Mouse (Mus musculus): ENCODE data around the gene Car8.

The Car8 gene

DNA sequence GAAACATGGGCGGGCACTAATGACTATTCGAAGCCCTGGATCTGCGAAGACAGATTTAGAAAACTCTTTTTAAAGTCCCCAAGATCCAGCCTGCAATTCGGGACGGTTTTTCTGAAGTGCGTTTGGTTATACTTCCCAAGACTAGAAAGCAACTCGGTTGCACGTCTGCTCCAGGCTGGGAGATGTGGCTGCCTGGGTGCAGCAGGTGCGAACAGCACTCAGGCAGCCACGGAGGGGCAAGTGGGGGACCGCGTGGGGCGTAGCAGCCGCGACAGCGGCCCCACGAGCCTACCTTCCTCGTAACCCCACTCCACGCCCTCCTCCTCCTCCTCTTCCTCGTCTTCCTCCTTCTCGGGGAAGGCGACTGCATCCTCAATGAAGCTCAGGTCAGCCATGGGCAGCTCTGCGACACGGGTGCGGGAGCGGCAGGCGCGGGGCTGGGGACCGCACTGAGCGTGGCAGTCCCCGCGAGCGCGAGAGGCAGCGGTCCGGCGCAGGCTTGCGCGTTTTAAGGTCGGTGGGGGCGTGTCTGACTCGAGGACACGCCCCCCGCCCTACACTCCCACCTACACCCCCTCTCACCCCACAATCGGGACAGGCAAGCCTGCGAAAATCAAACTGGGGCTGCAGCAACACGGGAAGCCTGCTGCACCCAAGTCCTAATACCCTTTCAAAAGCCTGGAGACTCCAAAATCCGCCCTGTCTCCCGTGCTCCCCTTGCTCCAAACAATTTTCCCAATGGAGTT, at the start of gene Car8:
Gene Car8, minus strand, starts transcription at position 482 of the 746 bp plus-strand sequence.
- peak; percentile 53 for DNase-seq (ENCODE audit: inconsistent ontology term)

DNA sequence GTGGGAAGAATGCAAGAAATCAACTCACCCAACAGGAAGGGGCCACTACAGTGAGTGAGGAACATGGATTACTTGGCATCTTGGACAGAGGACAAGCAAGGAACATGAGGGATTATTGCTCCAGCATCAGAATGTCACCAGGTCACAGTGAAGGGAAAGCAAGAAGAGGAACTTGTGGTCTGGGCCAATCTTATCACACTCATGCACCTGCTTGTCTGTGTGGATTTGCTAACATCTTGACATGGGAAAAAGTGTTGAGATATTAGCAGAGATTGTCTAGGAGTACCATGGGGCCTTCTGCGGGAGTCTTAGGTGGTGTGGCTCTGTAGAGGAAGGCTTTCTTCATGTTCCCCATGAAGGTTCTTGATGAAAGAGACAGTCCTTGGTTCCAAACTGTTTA, 46.1 kb upstream of the Car8 start:
- DNase-seq (ENCODE audit: inconsistent ontology term) = no peak

DNA sequence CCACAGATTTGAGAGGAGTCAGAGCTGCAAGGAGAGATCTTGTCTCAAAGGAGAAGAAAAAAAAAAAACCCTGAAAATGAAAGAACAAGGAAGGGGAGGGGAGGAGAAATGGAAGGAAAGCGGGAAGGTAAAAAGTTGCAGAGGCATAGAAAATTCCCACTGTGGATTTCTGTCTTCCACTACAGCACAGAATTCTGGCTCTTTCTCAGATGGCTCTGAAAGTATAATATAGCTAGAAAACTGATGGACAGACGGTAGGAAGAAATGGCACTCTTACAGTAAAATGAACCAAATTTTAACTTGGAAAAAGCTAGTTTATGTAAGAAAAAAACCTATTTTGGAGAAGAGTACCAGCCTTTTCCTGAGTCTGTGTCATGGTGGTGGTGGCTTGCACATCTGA, 39.3 kb upstream of the Car8 start:
- DNase-seq (ENCODE audit: inconsistent ontology term) = no peak

DNA sequence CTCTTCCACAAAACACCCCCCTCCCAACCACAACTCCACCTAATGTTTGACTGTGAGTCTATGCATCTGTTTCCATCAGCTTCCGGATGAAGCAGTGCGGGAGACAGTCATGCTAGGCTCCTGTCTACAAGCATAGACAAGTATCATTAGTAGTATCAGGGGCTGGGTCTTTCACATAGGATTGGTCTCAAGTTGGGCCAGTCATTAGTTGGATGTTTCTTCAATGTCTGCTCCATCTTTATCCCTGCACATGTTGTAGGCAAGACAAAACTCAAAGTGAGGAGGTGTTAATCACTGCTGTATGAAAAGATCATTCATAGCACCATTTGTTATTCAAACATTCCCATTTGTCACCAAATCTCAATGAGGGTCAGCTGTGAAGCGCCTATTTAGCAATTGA, 11.0 kb upstream of the Car8 start:
- DNase-seq (ENCODE audit: inconsistent ontology term) = no peak

DNA sequence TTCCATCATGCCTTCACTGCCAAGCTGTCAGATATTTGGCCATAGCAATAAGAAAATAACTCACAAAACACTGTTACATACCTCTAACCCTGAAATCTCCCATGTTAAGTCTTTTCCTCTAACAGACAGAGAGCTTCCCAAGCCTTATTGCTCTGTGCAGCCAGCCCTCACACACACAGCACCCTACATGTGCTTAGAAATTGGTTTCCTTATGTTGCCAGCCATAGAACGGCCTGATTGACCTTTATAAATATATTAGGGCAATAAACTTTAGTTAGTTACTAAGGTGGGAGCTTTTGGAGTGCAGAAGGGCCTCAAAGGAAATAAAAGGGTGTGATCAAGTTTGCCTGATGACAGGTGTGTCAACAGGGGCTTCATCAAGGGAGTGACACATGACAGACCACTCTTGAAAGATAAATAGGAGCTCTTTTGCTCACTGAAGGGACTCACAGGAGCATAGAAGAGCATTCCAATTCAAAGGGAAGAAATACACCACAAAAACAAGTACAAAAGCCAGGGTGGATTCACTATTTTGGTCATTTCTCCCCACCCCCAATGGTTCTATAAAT, 6.7 kb upstream of the Car8 start:
- DNase-seq (ENCODE audit: inconsistent ontology term) = no peak

DNA sequence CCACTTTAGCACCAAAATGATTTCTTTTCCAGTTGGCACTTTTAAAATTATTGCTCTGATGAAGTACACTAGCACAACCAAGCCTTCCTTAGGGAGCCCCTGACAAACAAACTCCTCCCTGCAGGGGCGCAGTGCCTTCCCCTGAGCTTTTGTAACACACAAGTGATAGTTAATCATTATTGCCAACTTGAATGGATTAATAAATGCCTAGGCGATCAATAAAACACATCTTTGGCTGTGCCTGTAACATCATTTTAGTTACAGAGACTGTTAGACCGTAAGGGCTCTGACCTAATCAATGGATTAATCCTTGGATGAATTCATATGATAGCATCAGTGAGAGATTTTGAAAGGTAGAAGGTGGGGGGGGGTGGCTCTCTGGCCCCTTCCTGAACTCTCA, 6.2 kb upstream of the Car8 start:
- DNase-seq (ENCODE audit: inconsistent ontology term) = no peak

DNA sequence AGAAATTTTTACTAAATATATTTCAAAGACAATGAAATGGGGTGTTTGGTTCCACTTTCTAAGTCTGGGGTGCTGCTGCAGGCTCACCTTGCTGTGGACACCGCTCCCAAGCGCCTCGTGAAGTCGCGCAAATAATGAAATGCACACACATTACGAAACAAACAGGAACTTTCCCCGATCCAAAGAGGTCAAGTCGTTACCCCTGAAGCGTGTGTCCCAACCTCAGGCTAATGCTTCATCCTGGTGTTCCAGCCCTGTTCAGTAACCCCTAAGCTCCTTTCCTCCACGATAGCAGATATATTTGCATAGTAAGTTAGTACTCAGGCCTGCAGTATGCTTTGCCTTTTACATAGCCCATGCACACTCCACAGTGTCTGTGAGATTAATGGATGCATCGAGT, 858 bp upstream of the Car8 start:
- no peak for DNase-seq (ENCODE audit: inconsistent ontology term)

DNA sequence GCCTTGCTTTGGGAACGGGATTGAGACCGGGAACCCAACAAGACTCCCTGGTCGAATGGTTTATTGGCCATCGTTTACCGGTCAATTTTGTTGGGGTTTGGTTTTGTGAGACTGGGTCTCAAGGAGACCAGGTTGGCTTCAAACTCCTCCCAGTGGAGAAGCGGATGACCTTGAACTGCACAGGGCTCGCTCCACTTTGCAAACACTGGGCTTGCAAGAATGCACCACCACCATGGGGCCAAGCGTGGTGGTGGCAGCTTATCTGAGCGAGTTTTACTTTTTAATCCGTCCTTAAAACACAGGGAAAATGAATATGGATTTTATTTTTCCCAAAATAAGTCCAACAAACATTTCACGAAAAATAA, 447 bp upstream of the Car8 start:
- DNase-seq (ENCODE audit: inconsistent ontology term) = no peak

DNA sequence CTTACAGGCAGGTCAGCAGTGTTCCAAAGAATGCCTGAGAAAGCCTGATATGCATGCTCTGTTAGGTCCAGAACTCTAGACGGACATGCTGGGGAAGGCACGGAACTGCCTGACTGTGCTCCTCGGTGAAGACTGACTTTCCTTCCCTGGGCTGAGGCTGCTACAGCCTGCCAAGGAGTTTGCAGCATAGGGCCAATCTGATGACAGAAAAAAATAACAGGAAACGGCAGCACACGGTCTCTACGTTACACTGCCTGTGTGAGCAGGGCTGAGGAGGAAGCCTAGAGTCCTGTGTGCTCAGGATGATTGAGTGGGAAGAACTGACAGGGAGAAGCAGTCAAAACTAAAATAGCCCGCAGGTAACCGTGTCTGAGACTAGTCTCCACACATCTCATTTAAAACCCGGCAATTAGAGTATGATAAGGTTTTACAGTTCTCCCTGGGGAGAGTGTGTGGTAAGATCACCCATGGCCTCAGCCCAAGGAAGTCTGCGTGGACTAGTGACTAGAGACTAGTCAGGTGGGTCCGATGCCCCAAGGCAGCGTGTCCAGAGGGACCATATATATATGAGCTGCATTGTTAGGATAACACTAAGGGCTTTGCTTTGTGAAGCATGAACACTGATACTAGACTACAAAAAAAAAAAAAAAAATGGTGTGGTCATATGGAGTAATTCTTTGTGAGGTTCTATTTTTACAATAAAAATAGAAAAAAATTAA, 6.3 kb downstream of the Car8 start:
- no peak for DNase-seq (ENCODE audit: inconsistent ontology term)

DNA sequence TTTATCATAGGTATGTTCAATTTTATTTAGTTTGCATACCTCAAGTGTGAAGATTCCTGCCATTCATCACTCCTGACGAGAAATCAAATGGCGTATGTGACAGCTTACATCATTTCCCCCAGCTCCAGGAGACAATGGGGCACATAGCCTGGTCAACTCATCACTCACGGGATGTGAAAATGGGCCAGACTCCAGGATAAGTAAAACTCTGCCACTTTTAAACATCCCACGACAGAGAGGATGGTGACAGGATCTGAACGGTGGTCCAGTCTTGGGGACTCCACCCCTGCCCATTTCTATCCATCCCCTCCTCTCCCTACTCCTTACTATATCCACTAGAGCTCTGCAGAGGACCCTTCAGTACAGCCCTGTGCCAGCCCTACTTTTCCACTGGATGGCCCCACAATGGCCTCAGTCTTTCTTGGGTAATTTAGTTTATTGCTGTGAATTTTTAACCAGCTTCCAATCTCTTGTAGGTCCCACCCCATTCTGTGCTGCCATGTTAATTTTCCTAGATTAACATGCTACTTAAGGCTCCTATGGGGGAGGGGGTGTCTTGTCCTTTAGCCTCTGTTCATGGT, 7.5 kb downstream of the Car8 start:
- DNase-seq (ENCODE audit: inconsistent ontology term) = no peak

DNA sequence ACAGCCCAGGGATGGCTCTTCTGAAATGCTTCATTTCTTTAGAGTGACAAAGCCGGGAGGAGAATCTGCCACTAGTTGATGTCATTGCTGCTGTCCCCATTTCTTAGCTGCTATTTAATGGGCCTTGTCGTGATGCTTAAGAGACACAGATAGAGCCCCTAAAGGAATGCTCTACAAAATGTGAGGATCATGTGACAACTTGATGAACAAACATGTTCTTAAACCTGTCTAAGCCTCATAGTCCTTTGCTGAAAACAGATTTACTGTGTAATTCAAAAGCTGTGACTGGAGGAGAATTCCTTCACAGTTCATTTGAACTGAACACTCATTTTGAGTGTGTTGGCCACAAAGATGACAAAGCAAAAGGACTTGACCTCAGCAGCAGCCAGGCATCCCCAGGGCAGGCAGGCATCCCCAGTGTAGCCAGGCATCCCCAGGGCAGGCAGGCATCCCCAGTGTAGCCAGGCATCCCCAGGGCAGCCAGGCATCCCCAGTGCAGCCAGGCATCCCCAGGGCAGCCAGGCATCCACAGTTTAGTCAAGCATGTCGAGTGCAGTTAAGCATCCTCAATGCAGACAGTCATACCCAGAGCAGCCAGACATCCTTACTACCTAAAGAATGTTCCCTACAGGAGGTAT, 9.1 kb downstream of the Car8 start:
- DNase-seq (ENCODE audit: inconsistent ontology term) = peak; percentile 83

DNA sequence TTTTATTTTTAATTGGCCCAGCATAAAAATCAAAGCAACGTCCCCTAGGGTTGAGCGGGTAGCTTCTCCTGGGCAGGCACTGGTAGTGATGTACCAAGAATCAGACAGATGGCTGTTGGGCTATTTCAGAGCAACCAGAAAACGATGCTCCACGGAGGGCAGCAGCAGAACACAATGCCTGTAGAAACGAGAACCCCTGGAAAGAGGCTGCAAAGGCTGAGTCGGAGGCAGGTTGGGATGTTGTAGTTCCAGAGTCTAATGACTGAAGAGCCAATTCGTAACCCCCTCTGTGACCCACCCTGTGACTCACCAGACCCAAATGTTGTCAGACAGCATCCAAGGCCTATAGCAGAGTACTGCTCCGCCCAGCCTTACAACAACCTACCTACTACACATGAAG, 19.9 kb downstream of the Car8 start:
- DNase-seq (ENCODE audit: inconsistent ontology term) = no peak

DNA sequence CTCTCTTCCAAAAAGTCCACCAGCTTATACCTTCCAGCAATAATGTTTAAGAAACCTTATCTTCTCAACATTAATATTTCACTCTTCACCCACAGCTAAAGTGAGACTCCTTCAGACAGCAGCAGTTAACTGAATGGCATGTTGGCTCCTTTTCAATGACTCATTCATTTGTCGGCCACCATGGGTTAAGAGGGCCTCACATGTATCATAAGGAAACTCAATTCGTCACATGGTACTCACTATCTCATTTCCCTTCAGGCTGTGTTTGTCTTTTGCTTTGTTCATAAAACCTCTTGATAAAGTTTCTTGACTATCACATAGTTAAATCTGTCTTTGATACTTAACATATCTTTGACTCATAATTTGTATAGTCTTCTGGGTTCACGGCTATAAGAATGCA, 20.8 kb downstream of the Car8 start:
- DNase-seq (ENCODE audit: inconsistent ontology term) = no peak

DNA sequence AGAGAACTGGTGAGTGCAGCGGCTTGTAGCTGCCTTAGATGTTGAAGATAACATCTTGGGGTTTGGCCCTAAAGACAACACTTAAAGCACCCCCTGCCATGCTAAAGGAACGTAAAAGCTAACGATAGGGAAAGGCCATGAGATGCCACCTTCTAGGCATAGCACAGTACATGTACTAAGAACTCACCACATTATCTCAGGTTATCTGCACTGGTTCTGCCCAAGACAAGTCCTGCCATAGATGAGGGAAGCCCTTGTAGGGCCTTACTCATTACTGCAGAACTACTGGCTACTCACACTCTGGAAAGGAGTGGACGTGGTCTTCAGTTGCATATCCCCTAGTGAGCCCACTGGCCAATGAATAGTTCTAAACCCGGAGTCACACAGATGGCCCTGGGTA, 21.6 kb downstream of the Car8 start:
- DNase-seq (ENCODE audit: inconsistent ontology term) = no peak

DNA sequence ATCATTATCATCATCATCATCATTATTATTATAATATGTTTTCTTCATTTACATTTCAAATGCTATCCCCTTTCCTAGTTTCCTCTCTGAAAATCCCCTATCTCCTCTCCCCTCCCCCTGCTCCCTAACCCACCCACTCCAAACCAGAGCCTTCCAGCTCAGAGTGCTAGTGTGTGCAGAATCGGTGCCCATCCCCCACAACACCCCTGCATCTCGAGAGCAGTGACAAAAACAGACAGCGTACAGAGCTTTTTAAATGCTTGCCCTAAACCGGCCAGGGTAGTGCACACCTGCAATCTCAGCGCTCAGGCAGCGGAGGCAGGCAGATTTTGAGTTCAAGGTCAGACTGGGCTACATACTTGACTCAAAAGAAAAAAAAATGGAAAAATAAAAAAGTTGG, 22.3 kb downstream of the Car8 start:
- no peak for DNase-seq (ENCODE audit: inconsistent ontology term)

DNA sequence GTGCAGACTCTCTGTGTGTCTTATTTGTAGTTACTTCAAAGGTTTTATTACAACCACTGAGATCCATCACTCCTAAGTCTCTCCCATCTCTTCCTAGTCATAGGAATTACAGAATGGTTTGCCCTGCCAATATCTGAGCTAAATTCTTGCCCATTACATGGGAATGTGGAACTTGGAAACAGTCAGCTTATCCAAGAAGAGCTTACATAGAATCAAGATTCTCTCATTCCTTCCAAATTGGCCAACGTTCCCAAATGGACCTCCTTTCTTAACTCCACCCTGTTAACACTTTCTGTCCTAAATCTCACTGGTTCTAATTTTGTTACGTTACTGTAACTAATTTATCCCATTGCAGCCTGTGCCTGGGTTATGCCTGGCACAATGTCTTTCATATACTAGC, 25.2 kb downstream of the Car8 start:
- DNase-seq (ENCODE audit: inconsistent ontology term) = no peak

DNA sequence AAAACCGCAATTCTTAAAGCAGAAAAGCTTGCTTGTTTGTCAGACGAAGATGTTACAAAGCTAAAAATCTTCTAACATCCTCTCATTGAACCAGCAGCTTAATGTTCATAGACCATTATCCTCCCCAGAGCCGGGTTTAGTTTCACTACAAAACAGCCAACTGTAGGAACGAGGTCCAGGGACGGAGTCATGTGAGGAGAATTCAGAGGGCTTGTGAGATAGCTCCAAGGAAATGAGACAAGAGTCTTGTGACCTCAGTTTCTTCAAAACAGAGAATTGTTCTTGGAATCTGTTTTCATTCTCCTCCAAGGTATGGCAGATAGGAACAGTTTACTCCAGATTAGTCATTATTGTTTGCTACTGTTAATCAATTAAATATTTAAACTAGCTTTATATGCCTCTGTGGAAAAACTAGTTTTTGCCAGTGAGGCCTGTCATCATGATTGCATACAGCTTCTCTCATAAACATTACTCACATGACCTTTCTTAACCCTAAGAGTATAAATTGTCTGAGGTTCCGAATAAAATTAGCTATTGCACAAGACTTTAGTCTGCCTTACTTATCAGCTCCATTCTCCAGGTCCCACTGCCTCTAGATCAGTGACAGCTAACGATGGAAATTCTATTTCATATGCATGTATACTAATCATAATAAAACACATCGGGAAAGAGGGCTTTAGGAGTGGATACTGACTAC, 25.8 kb downstream of the Car8 start:
- no peak for DNase-seq (ENCODE audit: inconsistent ontology term)

DNA sequence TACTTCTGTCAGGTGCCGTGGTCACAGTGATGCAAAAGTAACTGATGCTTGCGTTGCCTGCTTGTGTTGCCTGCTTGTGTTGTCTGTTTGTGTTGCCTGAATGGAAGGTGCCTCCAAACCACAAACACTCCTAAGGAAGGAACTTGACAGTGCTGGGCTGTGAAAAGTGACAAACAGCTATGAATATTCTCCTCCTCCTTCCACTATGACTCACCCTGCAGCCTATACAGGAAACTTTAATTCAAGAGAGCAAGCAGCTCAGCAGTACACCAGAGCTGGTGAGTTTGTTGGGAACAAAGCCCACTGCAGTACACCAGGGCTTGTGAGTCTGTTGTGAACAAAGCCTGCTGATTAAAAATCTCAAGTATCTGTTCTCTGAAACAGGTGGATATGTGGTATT, 28.4 kb downstream of the Car8 start:
- DNase-seq (ENCODE audit: inconsistent ontology term) = no peak

DNA sequence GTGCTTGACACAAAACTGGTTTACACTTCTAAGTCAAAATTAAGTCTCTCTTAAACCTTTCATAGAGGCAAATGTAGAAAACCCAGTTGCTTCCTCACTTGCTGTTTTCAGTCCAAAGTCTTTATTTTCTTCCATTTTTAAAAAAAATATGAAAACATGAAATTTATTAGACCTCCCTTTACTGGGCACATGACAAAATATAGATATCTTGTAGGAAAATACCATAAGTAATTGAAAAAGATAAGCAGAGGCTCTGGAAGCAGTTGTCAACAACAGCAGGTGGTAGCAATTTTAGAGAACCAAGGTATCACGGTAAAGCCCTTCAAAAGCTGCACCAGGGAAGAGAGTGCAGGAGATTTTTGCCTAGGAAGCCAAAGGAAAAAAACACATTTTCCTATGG, 30.9 kb downstream of the Car8 start:
- no peak for DNase-seq (ENCODE audit: inconsistent ontology term)

DNA sequence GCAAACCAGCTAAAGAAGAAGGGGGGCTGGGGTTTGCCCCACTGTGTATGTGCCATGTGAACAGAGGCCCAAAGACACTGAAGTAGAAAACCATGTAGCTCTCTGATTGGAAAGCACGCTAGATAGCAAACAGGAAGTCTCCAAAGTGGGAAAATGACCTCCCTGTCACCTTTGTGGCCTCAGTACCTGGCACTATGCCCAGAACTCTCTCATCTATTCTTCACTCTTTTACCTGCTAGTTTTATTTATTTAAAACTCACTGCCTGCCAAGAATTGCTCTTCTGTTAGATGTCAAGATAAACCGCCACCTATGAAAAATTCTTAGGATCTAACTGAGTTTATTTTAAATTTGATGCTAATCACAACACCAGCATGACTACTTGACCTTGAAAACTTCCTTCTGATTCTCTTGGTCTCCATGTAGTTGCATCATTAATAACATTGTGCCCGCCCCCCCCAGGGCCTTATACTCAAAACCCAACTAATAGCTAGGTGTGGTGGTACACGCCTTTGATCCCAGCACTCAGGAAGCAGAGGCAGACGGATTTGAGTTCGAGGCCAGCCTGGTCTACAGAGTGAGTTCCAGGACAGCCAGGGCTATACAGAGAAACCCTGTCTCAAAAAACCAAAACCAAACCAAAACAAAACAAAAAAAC, 31.8 kb downstream of the Car8 start:
- DNase-seq (ENCODE audit: inconsistent ontology term) = no peak

DNA sequence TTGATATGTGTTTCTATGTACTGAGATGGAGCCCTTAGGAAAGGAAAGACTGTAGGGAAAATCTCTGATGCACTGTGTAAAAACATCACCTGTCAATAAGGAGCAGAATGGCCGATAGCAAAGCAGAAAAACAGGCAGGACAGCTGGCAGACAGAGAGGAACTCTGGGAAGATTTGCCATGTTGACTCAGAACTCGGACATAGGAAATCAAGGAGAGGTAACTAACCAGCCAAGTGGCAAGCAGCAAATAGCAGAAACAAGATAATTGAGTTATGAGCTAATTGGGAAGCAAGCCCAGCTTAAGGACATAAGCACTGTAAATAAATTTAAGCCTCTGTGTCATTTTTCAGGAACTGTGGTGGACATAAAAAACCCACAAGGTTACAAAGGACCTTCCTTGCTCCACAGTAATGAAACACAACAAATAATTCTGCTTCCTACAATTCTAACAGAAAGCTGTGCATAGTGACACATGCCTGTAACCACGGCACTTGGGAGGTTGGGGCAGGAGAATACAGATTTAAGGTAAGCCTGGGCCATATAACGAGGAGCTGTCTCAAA, 33.7 kb downstream of the Car8 start:
- DNase-seq (ENCODE audit: inconsistent ontology term) = no peak

Measured in Muller cell, postnatal 12 days (primary cell).